Mouse (Mus musculus) CD4-positive naive resting alpha-beta T cell, adult 76 days (primary cell): ENCODE results near the gene Sec22a. TPM values are rescaled to one million over a fixed set of nuclear protein-coding genes. Genes with fewer than 3 reads are reported as not detected.

Experiments
- total RNA-seq: library from RNA; stranded (reverse); gene quantifications from one replicate; pipeline ENCODE4 v1.2.4, GENCODE M21; 2023

Sec22a gene
- total RNA-seq = 15.2 TPM

DNA sequence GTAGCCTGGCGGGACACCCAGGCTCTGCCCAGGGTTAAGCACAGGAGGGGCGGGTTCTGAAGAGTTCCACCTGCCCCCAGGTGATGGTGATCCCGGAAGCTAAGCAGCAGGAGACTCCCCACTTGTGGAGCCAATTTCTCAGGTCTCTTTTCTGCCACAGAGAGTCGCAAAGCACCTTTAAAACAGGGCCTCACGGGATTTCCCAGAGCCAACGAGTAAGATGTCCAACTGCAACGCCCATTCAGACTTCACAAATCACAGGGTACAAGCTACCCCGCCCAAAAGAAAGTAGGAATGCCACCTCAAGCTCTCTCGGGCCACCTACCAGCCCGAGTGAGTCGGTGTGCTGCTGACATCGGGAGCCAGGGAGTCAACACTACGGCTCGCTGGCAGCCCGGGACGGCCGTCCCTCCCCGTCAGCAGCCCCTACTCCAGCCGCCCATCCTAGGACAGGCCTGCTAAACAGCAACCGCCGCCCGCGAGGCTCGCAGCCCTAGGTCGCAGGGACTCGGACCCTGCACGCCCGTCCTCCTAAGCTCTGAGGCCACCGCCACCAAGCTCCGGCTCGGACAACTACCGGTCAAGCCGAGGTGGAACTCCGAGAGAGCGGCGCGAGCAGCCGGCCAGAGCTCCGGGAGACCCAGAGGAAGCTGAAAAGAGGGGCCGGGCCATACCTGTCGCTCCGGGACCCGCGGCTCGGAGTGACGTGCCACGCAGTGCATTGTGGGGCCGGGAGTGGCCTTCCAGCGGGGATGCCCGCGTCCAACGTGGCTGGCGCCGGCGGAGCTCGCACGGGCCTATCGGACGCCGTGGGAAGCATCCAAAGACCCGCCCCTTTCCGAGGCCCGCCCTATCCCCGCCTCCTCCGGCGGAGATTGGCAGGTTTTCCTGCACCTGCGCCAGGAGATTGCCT is at the start of gene Sec22a:
TSS of gene Sec22a (minus strand) at position 769 of the 913 bp plus-strand sequence.

Other genes with a start within 250 kb of the Sec22a start
- gene Adcy5, start 209.0 kb downstream of the Sec22a start, total RNA-seq = not detected
- gene Pdia5, start 127.0 kb upstream of the Sec22a start, total RNA-seq = 0.53 TPM
- not detected for gene Sema5b, start 177.2 kb upstream of the Sec22a start, total RNA-seq